Mouse (Mus musculus) WW6 (cell line): ENCODE results near the gene Tspan4.

Experiments used
- DNase-seq: peaks from one replicate; pipeline ENCODE4 v3.0.0-alpha.2; 2013; ENCODE audit warnings: low read depth, low spot score

Gene Tspan4

GRCm38 (mm10) chr7:141475011-141475804 is at the start of gene Tspan4, which contains the start of gene Polr2l:
Gene Tspan4, plus strand, starts transcription at chr7:141475240.
Gene Polr2l, minus strand, starts transcription at chr7:141475132.
- no peak for DNase-seq

GRCm38 (mm10) chr7:141426948-141427730 is 47.9 kb upstream of the Tspan4 start:
- DNase-seq: no peak

DNA sequence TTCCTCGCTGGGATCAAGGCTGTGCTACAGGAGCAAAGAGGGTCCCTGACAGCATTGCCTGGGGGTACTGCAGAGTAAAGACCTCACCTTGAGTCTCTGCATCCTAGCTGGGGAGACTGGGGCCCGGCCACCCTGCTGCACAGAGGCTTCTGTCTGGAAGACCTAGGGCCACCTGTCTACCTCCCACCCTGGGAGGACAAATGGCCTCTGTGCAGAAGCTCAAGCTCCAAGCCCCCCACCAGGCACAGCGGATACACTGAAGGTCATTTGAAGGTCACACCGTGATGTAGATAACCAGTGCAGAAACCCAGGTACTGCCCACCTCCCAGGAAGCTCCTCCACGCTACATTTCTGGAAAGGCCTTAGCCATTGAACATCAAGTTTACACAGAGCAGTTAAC is 46.3 kb upstream of the Tspan4 start:
- no peak for DNase-seq

DNA sequence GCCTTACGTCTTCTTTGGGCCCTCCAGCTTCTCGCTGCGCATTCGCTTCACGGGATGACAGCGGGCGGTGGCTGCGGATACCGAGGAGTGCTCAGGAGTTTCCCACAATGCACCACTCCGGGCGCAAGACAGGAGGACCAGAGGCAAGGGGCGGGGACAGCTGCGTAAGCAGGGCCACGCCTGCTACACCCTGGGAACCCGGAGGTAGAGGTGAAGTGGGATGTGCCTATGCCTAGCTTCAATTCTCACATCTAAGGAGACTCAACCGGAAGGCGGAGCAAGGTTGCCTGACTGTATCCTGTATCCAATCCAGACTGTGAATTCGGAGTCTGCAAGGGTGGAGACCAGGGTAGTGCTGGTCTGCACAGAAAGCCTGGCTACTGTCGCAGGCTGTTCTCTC is 45.7 kb upstream of the Tspan4 start, which contains the start of gene Cend1:
Gene Cend1, minus strand, starts transcription at position 182 of the 400 bp plus-strand sequence.
- DNase-seq: peak; percentile 82

- DNase-seq: no peak
Measured at GRCm38 (mm10) chr7:141429840-141430584, 45.0 kb upstream of the Tspan4 start.

DNA sequence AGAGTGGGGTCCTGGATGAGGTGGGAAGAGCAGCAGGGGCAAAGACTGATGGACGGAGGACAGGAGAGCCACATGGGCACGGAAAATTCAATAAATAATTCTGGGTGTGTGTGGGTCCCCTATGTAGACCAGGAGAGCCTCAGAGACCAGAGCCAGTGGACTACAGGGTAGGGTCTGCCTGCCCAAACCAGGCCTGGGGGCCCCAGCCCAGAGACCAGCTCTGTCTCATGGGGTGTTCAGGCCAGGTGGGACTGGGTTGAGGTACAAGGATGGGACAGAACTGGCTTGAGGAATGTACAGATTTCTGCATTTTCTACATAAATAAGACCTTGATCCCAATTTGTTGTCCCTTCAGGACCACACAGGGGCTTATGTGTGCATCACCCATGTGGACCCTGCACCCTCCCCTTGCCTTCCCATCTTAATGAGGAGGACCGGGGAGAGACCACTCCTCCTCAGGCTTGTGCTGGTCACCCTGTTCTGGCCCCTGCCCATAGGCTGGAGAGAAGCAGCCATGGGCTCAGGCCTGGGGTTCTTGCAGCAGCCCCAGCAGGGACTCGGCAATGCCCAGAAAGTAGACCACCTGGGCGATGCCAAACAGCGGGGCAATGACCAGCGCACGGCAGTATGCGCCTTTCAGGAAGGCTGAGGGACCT is 44.3 kb upstream of the Tspan4 start:
- DNase-seq: no peak

DNA sequence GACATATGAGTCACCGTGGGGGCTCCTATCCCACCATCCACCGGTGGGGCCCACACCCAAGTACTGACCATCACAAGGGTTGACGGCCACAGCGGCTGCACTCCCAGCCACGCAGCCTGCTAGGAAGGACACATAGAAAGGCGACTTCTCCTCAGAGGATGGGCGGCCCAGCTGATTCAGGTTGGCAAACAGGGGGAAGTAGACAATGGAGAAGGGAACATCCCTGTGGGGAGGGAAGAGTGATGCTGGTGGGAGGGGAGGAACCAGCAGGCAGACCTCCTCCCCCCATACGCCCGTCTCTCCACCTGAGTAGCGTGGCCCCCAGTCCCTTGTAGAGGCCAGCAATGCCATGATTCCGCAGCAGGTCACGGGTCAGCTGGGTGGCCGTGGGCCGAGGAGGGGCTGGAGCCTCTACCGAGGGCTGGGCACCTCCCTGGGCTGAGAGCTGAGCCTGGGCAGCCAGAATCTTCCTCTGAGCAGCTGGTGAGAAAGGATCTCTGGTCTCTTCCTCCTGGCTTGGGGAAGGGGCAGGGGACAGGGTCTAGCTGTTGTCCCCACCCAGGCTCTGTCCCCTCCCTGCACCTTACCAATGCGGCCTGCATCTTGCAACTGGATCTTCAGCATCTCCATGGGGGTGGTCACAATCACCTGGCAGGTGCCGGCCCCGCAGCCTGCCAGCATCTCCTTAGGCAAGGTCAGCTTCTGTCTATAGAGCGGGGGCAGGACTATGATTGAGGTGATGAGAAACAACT is 43.4 kb upstream of the Tspan4 start:
- DNase-seq: no peak

- no peak for DNase-seq
Measured at GRCm38 (mm10) chr7:141432186-141432611, 42.8 kb upstream of the Tspan4 start.

GRCm38 (mm10) chr7:141432741-141433516 is 42.1 kb upstream of the Tspan4 start:
- DNase-seq: no peak

DNA sequence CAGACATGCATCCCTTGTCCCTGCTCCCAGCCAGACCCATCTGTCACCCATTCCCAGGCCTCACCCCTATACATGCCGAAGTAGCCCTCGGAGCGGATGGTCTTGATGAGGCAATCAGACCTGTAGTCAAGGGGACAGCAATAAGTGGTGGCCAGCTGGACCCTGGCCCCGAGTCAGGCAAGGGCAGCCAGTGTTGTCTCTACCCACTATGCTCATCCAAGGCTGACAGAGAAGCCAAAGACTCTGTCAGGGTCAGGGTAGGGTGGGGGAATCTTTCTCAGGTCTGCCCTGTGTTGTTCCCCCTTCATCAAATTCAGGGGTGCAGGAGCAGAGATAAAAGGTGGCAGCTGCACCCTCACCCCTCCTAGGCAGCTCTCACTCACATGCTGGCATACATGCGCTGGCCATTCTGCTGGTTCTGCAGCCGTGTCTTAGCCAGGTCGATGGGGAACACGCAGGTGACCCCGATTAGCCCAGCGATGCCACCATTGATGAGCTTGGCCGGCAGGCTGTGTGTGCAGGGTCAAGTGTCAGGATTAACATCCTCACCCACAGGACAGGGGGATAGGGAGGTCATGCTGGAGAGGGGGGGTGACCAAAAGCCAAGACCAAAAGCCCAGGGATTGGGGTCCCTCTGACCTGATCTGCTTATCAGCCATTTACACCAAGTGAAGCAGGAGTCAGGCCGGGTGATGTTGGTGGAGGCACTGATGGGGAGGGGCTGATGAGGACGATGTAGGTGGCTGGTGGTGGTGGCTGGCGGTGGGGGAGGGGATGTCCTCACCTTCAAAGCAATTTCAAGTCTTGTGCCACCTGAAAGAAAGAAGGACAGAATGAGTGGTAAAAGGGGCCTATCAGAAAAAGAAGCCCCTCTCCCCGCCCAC is 41.3 kb upstream of the Tspan4 start:
- no peak for DNase-seq

DNA sequence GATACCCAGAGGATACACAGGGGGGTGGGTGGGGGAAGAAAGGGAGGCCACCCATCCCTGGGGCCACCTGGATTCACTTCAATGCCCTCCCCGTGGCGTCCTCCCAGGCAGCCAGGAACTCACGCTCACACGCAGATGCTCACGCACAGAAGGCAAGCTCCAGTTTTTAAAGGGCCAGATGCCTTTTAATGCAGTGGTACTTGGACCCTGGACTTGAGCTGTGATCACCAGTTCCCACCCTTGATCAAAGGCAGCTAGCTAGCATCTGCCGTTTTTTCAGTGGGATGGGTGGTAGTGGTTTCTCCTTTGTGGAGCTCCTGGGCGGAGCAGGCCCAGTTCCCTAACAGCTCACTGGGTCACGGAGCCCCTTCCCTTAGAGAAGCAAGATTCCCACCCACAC is 40.6 kb upstream of the Tspan4 start:
- no peak for DNase-seq

DNA sequence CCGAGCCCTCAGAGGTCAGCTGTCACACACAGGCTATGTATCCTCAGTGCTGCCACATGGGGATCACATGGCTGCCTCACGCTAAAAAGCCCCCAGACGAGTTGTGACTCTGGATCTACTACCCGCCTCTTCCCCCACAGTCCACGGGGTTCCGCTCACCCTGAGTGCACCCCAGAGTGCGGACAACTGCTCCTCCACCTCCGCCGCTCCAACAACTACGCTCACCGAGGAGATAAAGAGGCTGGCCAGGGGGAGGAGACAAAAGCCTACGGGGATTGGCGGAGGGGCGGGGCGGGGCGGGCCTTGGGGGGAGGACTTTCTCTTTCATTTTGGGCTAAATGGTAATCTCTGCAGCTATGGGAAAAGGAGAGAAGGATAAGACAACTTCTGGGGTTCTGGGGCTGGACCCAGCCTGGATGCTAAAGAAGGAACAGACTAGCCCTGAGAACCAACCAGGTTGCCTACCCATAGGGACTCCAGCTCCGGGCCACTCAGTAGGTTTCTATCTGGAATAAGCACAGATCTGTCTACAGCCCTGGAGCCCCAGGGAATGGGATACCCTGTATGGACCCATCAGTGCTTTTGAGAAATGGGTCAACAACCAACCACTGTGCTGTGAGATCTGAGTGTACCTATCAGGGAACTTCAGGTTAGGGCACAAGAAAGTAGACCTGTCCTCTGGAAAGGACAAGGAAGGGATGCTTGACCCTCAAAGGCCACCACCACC is 39.7 kb upstream of the Tspan4 start:
- no peak for DNase-seq

DNA sequence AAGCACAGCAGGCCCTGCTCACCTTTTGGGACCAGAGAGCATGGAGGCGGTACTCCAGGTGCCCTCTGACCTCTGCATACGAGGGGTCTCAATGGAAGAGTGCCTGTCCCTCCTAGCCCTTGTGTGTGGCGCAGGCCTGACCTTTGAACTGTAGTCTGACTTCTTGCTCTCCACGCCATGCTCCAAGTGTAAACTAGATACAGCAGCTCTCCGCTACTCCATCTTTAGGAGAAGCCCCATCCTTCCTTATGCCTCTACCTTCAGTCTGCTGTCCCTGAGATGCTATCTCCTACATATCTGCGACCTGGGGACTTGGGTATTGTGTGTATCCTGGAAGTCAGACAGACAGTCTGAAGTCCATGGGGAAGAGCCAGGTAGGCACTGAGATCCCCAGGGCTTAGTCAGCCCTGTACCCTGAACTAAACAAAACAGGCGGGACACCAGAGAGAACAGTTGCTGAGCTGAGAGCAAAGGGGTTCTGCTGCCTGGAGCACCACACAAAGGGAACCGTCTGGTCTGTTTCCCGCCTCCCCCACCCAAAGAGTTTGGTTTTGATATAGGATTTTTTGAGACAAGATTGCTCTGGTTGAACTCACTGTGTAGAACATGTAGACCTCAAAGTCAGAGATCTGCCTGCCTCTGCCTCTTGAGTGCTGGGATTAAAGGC is 39.1 kb upstream of the Tspan4 start:
- no peak for DNase-seq

- no peak for DNase-seq
Measured at GRCm38 (mm10) chr7:141436523-141436892, 38.5 kb upstream of the Tspan4 start.

DNA sequence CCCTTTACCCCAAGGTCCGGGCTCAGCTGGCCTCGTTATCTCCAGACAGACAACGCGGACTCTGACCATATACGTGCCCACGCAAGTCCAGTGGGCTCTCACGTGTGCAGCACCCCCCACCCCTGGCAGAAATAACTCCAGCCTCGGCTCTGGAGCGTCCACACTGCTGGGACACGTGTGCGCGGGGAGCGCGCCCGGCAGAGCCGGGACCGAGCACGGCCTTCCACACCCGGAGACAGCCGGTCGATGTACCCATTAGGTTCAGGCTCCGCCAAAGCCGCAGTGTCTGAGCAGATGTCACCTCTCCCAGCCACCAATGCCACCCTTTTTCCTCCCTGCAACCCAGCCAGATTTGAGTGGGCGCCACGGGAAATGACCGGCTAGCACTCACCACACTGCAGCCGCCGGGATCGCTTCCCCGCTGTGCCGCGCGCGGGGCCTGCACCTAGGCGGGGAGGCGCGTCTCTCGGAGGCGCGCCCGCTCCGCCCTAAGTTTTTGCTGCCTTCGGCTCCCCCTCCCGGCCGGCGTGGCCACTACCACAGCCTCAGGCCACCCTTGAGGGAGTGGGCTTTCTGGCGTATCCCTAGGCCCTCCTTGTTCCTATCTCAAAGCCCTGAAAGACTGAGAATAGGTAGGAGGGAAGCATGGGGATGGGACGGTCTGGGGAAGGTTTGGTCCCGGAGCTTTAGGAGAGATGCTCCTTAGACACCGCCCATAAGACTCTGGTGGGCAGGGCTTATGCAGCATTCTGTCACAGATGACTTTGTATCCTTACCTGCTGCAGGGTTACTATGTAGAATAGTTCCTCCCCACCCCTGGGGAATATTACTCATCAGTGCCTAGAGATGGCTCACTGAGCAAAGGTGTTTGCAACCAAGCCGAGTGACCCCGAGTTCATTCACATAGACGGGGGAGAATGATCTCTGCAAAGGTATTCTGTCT is 37.6 kb upstream of the Tspan4 start, which contains the start of gene Slc25a22:
Gene Slc25a22, minus strand, starts transcription at position 715 of the 943 bp plus-strand sequence.
- peak; percentile 73 for DNase-seq

DNA sequence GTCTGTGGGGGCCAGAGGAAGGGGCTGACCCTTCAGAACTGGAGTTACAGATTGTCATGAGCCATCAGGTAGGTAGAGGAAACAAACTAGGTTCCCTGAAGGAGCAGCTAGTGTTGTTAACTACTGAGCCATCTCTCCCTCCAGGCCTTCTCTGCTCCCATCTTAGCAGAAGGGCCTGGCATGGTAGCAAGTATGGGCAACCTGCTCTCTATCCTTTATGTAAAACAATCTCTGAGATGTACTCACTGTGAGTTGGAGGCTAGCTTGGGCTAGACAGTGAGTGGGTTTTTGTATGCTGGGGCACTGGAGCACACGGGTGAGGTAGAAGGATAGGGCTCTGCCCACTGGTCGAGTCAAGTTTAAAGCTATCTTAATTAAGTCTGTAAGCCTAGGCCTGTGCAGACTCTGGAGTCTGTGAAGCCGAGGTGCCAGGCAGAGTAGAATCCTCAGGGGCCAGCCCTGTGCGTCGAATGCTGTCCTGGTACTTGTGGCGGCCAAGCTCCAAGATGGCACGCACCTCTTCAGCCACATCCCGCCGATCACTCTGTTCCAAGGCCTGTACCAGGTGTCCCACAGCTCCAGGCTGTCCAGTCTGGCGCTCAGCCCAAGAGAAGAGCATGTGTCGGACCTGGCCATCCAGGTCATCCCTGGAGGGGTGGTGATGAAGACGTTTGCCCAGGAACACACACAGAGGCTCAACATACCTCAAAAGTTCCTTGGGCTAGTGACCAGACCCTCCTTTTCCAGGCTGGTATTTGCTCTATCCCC is 36.7 kb upstream of the Tspan4 start:
- DNase-seq: no peak
